Mouse (Mus musculus): ENCODE data around the gene Arhgef12. TPM values are rescaled to one million over a fixed set of nuclear protein-coding genes. Genes with fewer than 3 reads are reported as not detected.
"Not testable (repeated sequence)": the region's sequence is repeated elsewhere in the genome, so short reads cannot be mapped to it uniquely, and the experiment has no call there.

Arhgef12 gene
- polyA plus RNA-seq, 1 experiment from 2014 or later: 8.2 TPM

GRCm38 (mm10) chr9:43127101-43127787, 20.2 kb upstream of the Arhgef12 start:
- no peak overlapping the region for H3K4me3 ChIP-seq
- H3K36me3 ChIP-seq: no peaks in the 10 kb centered on the region
- H3K27ac ChIP-seq: no peak overlapping the region
- no peak for DNase-seq (ENCODE audit: low spot score)
- H3K9me3 ChIP-seq: no peaks in the 10 kb centered on the region
- 74% methylated on average over 10 of the region's 10 CpGs for WGBS
- H3K4me1 ChIP-seq (replicated peaks): peaks cover 6% of the 10 kb centered on the region; the same call in 1 of the 2 replicates
- H3K27me3 ChIP-seq (ENCODE audit: insufficient read depth, poor library complexity, severe bottlenecking): no peaks in the 10 kb centered on the region

- Histone ChIP-seq H3K27me3 (ENCODE audit: insufficient read depth, poor library complexity, severe bottlenecking) (no peaks in the 10 kb centered on the region), H3K4me1 (replicated peaks) (no peaks in the 10 kb centered on the region), H3K4me3 (no peak overlapping the region), H3K27ac (no peak overlapping the region), H3K36me3 (no peaks in the 10 kb centered on the region), H3K9me3 (no peaks in the 10 kb centered on the region)
- WGBS: 44% methylated on average over 1 of the region's 1 CpGs
- no peak for DNase-seq (ENCODE audit: low spot score)
Observed at GRCm38 (mm10) chr9:43122379-43122778, 15.3 kb upstream of the Arhgef12 start.

GRCm38 (mm10) chr9:43121948-43122347, 14.9 kb upstream of the Arhgef12 start:
- not testable (repeated sequence) for H3K27me3 ChIP-seq (ENCODE audit: insufficient read depth, poor library complexity, severe bottlenecking); H3K4me1 ChIP-seq (replicated peaks); DNase-seq (ENCODE audit: low spot score); H3K9me3 ChIP-seq; H3K4me3 ChIP-seq; H3K27ac ChIP-seq; H3K36me3 ChIP-seq
- 81% methylated on average over 2 of the region's 2 CpGs for WGBS

GRCm38 (mm10) chr9:43116997-43117336, 9.9 kb upstream of the Arhgef12 start:
- H3K9me3 ChIP-seq: no peaks in the 10 kb centered on the region
- H3K36me3 ChIP-seq: 0 out of 2 replicates have a peak, but pooled peaks cover 2% of the 10 kb centered on the region
- H3K4me1 ChIP-seq (replicated peaks): peaks cover 20% of the 10 kb centered on the region
- H3K27ac ChIP-seq: no peak overlapping the region
- H3K4me3 ChIP-seq: no peak overlapping the region
- 86% methylated on average over 6 of the region's 6 CpGs for WGBS
- H3K27me3 ChIP-seq (ENCODE audit: insufficient read depth, poor library complexity, severe bottlenecking): peaks cover 4% of the 10 kb centered on the region; the same call in 1 of the 2 replicates
- no peak for DNase-seq (ENCODE audit: low spot score)

GRCm38 (mm10) chr9:43116134-43116996, 9.3 kb upstream of the Arhgef12 start, which contains the start of gene Tmem136:
Tmem136 (minus strand) TSS chr9:43116570.
- peaks cover 8% of the 10 kb centered on the region for H3K36me3 ChIP-seq
- H3K27ac ChIP-seq: peak within 1 kb of the TSS; percentile 89
- H3K9me3 ChIP-seq: no peaks in the 10 kb centered on the region
- peaks cover 20% of the 10 kb centered on the region for H3K4me1 ChIP-seq (replicated peaks)
- DNase-seq (ENCODE audit: low spot score): peak; percentile 78
- 4% methylated on average over 55 of the region's 55 CpGs for WGBS
- H3K27me3 ChIP-seq (ENCODE audit: insufficient read depth, poor library complexity, severe bottlenecking): peaks cover 4% of the 10 kb centered on the region; the same call in 1 of the 2 replicates
- H3K4me3 ChIP-seq: peak within 1 kb of the TSS; percentile 95

- Histone ChIP-seq H3K27me3 (ENCODE audit: insufficient read depth, poor library complexity, severe bottlenecking) (peaks cover 4% of the 10 kb centered on the region; the same call in 1 of the 2 replicates), H3K4me1 (replicated peaks) (peaks cover 20% of the 10 kb centered on the region), H3K36me3 (peaks cover 16% of the 10 kb centered on the region), H3K27ac (peak overlapping the region; percentile 89), H3K9me3 (no peaks in the 10 kb centered on the region), H3K4me3 (peak overlapping the region; percentile 95)
- DNase-seq (ENCODE audit: low spot score): no peak
- WGBS: 18% methylated on average over 12 of the region's 12 CpGs
Observed at GRCm38 (mm10) chr9:43115431-43116133, 8.5 kb upstream of the Arhgef12 start.

- Histone ChIP-seq H3K4me3 (no peak overlapping the region), H3K4me1 (replicated peaks) (peaks cover 20% of the 10 kb centered on the region), H3K27me3 (ENCODE audit: insufficient read depth, poor library complexity, severe bottlenecking) (peaks cover 4% of the 10 kb centered on the region; the same call in 1 of the 2 replicates), H3K27ac (no peak overlapping the region), H3K36me3 (peaks cover 22% of the 10 kb centered on the region), H3K9me3 (no peaks in the 10 kb centered on the region)
- WGBS: 94% methylated on average over 4 of the region's 4 CpGs
- DNase-seq (ENCODE audit: low spot score): no peak
Observed at GRCm38 (mm10) chr9:43114833-43115232, 7.8 kb upstream of the Arhgef12 start.

GRCm38 (mm10) chr9:43110286-43110980, 3.4 kb upstream of the Arhgef12 start:
- WGBS: 87% methylated on average over 8 of the region's 8 CpGs
- H3K4me1 ChIP-seq (replicated peaks): peaks cover 13% of the 10 kb centered on the region

GRCm38 (mm10) chr9:43109125-43109524, 2.1 kb upstream of the Arhgef12 start:
- WGBS: 87% methylated on average over 7 of the region's 7 CpGs

More at GRCm38 (mm10) chr9:43110286-43110980, 3.4 kb upstream of the Arhgef12 start:
- Histone ChIP-seq H3K9me3 (no peaks in the 10 kb centered on the region), H3K27ac (no peak overlapping the region), H3K27me3 (ENCODE audit: insufficient read depth, poor library complexity, severe bottlenecking) (no peaks in the 10 kb centered on the region), H3K4me3 (no peak overlapping the region), H3K36me3 (peaks cover 22% of the 10 kb centered on the region)
- DNase-seq (ENCODE audit: low spot score): no peak

GRCm38 (mm10) chr9:43108721-43109120, 1.7 kb upstream of the Arhgef12 start:
- Histone ChIP-seq H3K4me1 (replicated peaks) (peaks cover 21% of the 10 kb centered on the region), H3K27ac (no peak overlapping the region), H3K4me3 (no peak overlapping the region), H3K27me3 (ENCODE audit: insufficient read depth, poor library complexity, severe bottlenecking) (no peaks in the 10 kb centered on the region), H3K36me3 (peaks cover 22% of the 10 kb centered on the region), H3K9me3 (no peaks in the 10 kb centered on the region)
- DNase-seq (ENCODE audit: low spot score): no peak
- 90% methylated on average over 3 of the region's 3 CpGs for WGBS

More at GRCm38 (mm10) chr9:43109125-43109524, 2.1 kb upstream of the Arhgef12 start:
- no peaks in the 10 kb centered on the region for H3K9me3 ChIP-seq
- H3K4me1 ChIP-seq (replicated peaks): peaks cover 17% of the 10 kb centered on the region
- H3K27ac ChIP-seq: no peak overlapping the region
- no peak overlapping the region for H3K4me3 ChIP-seq
- DNase-seq (ENCODE audit: low spot score): no peak
- peaks cover 22% of the 10 kb centered on the region for H3K36me3 ChIP-seq
- no peaks in the 10 kb centered on the region for H3K27me3 ChIP-seq (ENCODE audit: insufficient read depth, poor library complexity, severe bottlenecking)

- Histone ChIP-seq H3K4me1 (replicated peaks) (peaks cover 27% of the 10 kb centered on the region), H3K4me3 (no peak overlapping the region), H3K9me3 (no peaks in the 10 kb centered on the region), H3K27me3 (ENCODE audit: insufficient read depth, poor library complexity, severe bottlenecking) (no peaks in the 10 kb centered on the region), H3K36me3 (peaks cover 22% of the 10 kb centered on the region), H3K27ac (no peak overlapping the region)
- 84% methylated on average over 1 of the region's 1 CpGs for WGBS
- DNase-seq (ENCODE audit: low spot score): no peak
Observed at GRCm38 (mm10) chr9:43108081-43108480, 1.0 kb upstream of the Arhgef12 start.

GRCm38 (mm10) chr9:43107555-43107954, 516 bp upstream of the Arhgef12 start:
- no peak for DNase-seq (ENCODE audit: low spot score)
- no peaks in the 10 kb centered on the region for H3K27me3 ChIP-seq (ENCODE audit: insufficient read depth, poor library complexity, severe bottlenecking)
- no peak overlapping the region for H3K4me3 ChIP-seq
- H3K9me3 ChIP-seq: no peaks in the 10 kb centered on the region
- peaks cover 32% of the 10 kb centered on the region for H3K4me1 ChIP-seq (replicated peaks)
- 65% methylated on average over 5 of the region's 5 CpGs for WGBS
- no peak overlapping the region for H3K27ac ChIP-seq
- H3K36me3 ChIP-seq: peaks cover 22% of the 10 kb centered on the region
